Mouse (Mus musculus): ENCODE data around the gene Gm34653.
"Not testable (repeated sequence)": the region's sequence is repeated elsewhere in the genome, so short reads cannot be mapped to it uniquely, and the experiment has no call there.

The Gm34653 gene

GRCm38 (mm10) chr2:34832766-34833457 lies at the start of gene Gm34653:
Gene Gm34653, plus strand, starts transcription at chr2:34833007.
- DNase-seq (ENCODE audit: extremely low read depth, low read depth): peak; percentile 53

GRCm38 (mm10) chr2:34783064-34784020 lies 49.5 kb upstream of the Gm34653 start:
- peak; percentile 99 for DNase-seq (ENCODE audit: extremely low read depth, low read depth)

- DNase-seq (ENCODE audit: extremely low read depth, low read depth): no peak
Observed at GRCm38 (mm10) chr2:34784085-34784484, 48.7 kb upstream of the Gm34653 start.

- no peak for DNase-seq (ENCODE audit: extremely low read depth, low read depth)
Observed at GRCm38 (mm10) chr2:34790282-34790681, 42.5 kb upstream of the Gm34653 start.

GRCm38 (mm10) chr2:34792543-34792942 lies 40.3 kb upstream of the Gm34653 start:
- DNase-seq (ENCODE audit: extremely low read depth, low read depth): not testable (repeated sequence)

- DNase-seq (ENCODE audit: extremely low read depth, low read depth): no peak
Observed at GRCm38 (mm10) chr2:34794511-34794910, 38.3 kb upstream of the Gm34653 start.

GRCm38 (mm10) chr2:34795426-34795825 lies 37.4 kb upstream of the Gm34653 start:
- DNase-seq (ENCODE audit: extremely low read depth, low read depth): no peak

GRCm38 (mm10) chr2:34799357-34800256 lies 33.2 kb upstream of the Gm34653 start, which contains the start of gene Rabepk:
Gene Rabepk, minus strand, starts transcription at chr2:34799912.
- DNase-seq (ENCODE audit: extremely low read depth, low read depth): peak; percentile 88

- no peak for DNase-seq (ENCODE audit: extremely low read depth, low read depth)
Observed at GRCm38 (mm10) chr2:34800371-34800770, 32.4 kb upstream of the Gm34653 start.

- peak; percentile 99 for DNase-seq (ENCODE audit: extremely low read depth, low read depth)
Observed at GRCm38 (mm10) chr2:34801516-34802482, 31.0 kb upstream of the Gm34653 start.

- peak; percentile 57 for DNase-seq (ENCODE audit: extremely low read depth, low read depth)
Observed at GRCm38 (mm10) chr2:34802565-34803245, 30.1 kb upstream of the Gm34653 start.

GRCm38 (mm10) chr2:34803746-34804145 lies 29.1 kb upstream of the Gm34653 start:
- DNase-seq (ENCODE audit: extremely low read depth, low read depth): no peak

GRCm38 (mm10) chr2:34804172-34804571 lies 28.6 kb upstream of the Gm34653 start:
- DNase-seq (ENCODE audit: extremely low read depth, low read depth): no peak

- DNase-seq (ENCODE audit: extremely low read depth, low read depth): no peak
Observed at GRCm38 (mm10) chr2:34804815-34805214, 28.0 kb upstream of the Gm34653 start.

- DNase-seq (ENCODE audit: extremely low read depth, low read depth): no peak
Observed at GRCm38 (mm10) chr2:34805364-34805950, 27.4 kb upstream of the Gm34653 start.

GRCm38 (mm10) chr2:34808057-34808456 lies 24.8 kb upstream of the Gm34653 start:
- no peak for DNase-seq (ENCODE audit: extremely low read depth, low read depth)

GRCm38 (mm10) chr2:34809568-34809967 lies 23.2 kb upstream of the Gm34653 start:
- DNase-seq (ENCODE audit: extremely low read depth, low read depth): no peak

- no peak for DNase-seq (ENCODE audit: extremely low read depth, low read depth)
Observed at GRCm38 (mm10) chr2:34810775-34811174, 22.0 kb upstream of the Gm34653 start.

- no peak for DNase-seq (ENCODE audit: extremely low read depth, low read depth)
Observed at GRCm38 (mm10) chr2:34812706-34813105, 20.1 kb upstream of the Gm34653 start.
